In the genomic region with DNA sequence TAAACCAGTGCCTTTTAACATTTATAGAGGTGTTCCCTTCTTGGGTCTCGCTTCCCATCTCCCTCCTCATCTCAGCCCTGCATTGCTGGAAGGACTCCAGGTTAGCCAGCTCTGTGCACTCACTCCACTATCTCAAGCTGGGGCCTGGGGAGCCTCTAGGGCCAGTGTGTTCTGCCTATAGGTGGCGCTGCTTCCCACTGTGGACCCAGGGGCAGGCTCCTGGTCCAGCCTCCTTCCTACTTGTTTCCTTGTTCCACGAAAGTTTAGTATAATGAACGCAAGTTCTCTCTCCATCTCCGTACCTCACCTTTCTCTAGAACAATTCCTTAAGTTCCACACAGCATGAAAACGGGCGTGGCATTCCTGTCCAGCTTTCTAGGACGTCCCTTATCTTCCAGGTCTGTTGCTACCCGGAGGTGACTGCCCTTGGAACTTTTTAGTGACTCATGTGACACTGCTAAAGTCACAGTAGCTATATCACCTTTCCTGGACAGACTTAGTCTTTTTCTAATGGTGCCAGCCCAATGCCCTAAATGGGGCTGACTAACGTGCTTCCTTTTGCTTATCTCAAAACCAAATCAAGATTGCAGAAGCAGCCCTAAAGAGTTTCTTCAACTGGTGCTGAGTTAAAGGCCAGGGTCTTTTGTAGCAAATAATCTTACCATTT, we compare ENCODE assay signal across 8 mouse cellular contexts. TPM values are rescaled to one million over a fixed set of nuclear protein-coding genes. Genes with fewer than 3 reads are reported as not detected.
DNase-seq lines count a peak whose midpoint lies in the region; ATAC-seq and TF ChIP-seq lines count a peak whose summit lies in the region.

No protein-coding gene starts in this region.

- TF ChIP-seq EP300 in CH12.LX (IDR thresholded peaks at IDR 0.05; ENCODE audit: low read length) = no peak
- TF ChIP-seq EP300 in heart, postnatal 0 days (IDR thresholded peaks at IDR 0.05; ENCODE audit: low read depth) = no peak
- TF ChIP-seq EP300 in liver, postnatal 0 days (IDR thresholded peaks at IDR 0.05; ENCODE audit: low read depth) = no peak

- TF ChIP-seq RAD21 in CH12.LX (IDR thresholded peaks at IDR 0.05; ENCODE audit: low read depth, low read length) = peak; percentile 84

- peaks cover 20% of the 10 kb centered on the region in 2 experiments for H3K36me3 ChIP-seq in CH12.LX (replicated peaks in 1 of 2; ENCODE audit: control insufficient read depth in 1 of 2, insufficient read depth in 1 of 2, low read length in 1 of 2)
- H3K36me3 ChIP-seq in heart, postnatal 0 days (replicated peaks; ENCODE audit: control insufficient read depth, insufficient read depth, low read length) = peaks cover 23% of the 10 kb centered on the region
- peaks cover 13% of the 10 kb centered on the region for H3K36me3 ChIP-seq in liver, postnatal 0 days (replicated peaks; ENCODE audit: insufficient read depth, low read length)
- H3K36me3 ChIP-seq in thymus, adult 2 months (ENCODE audit: control insufficient read depth, insufficient read depth, low read length) = peaks cover 20% of the 10 kb centered on the region

- WGBS in bone marrow, adult 2 months = 15% methylated on average over 10 of the region's 10 CpGs
- WGBS in heart, postnatal 0 days = 20% methylated on average over 10 of the region's 10 CpGs
- 24% methylated on average over 10 of the region's 10 CpGs for WGBS in liver, postnatal 0 days (ENCODE audit: insufficient replicate concordance)
- WGBS in olfactory bulb, adult 2 months = 41% methylated on average over 10 of the region's 10 CpGs
- 25% methylated on average over 10 of the region's 10 CpGs for WGBS in thymus, adult 2 months

- no peaks in the 10 kb centered on the region for H3K4me1 ChIP-seq in CH12.LX (ENCODE audit: control insufficient read depth in 1 of 2, insufficient read depth in 2 of 2)
- no peaks in the 10 kb centered on the region for H3K4me1 ChIP-seq in bone marrow, adult 2 months (ENCODE audit: control insufficient read depth, insufficient read depth, low read length)
- H3K4me1 ChIP-seq in heart, postnatal 0 days (ENCODE audit: control insufficient read depth, insufficient read depth) = no peaks in the 10 kb centered on the region
- H3K4me1 ChIP-seq in liver, postnatal 0 days (ENCODE audit: insufficient read depth) = peaks cover 4% of the 10 kb centered on the region; the same call in 1 of the 2 replicates
- H3K4me1 ChIP-seq in olfactory bulb, adult 2 months (ENCODE audit: control insufficient read depth, insufficient read depth, low read length) = no peaks in the 10 kb centered on the region
- peaks cover 2% of the 10 kb centered on the region; the same call in 1 of the 2 replicates for H3K4me1 ChIP-seq in thymus, adult 2 months (replicated peaks; ENCODE audit: control insufficient read depth, insufficient read depth, low read length)

- no peaks in the 10 kb centered on the region for H3K27me3 ChIP-seq in CH12.LX (replicated peaks)
- no peaks in the 10 kb centered on the region for H3K27me3 ChIP-seq in heart, postnatal 0 days (ENCODE audit: control insufficient read depth, insufficient read depth, low read length)
- H3K27me3 ChIP-seq in liver, postnatal 0 days (ENCODE audit: insufficient read depth, low read length) = no peaks in the 10 kb centered on the region
- H3K27me3 ChIP-seq in thymus, adult 2 months (ENCODE audit: control insufficient read depth, insufficient read depth, low read length) = no peaks in the 10 kb centered on the region

- dilution Hi-C loops in CH12.LX (cut with MboI; ENCODE audit: extremely low pct_ligation_motif_present, extremely low pct_unique_long_range_greater_than_20kb, low sequenced_read_pairs) = no loop called here

- TF ChIP-seq CTCF in CH12.LX (conservative IDR thresholded peaks at IDR 0.05 in 1 of 2, IDR thresholded peaks at IDR 0.05 in 1 of 2; ENCODE audit: low read depth in 2 of 2, low read length in 2 of 2) = peak; percentile 60 to 91
- TF ChIP-seq CTCF in bone marrow, adult 2 months (IDR thresholded peaks at IDR 0.05; ENCODE audit: control insufficient read depth, insufficient read depth, low read length) = peak; percentile 91
- peak; percentile 74 for TF ChIP-seq CTCF in heart, postnatal 0 days (IDR thresholded peaks at IDR 0.05; ENCODE audit: low read depth)
- peak; percentile 91 for TF ChIP-seq CTCF in liver, postnatal 0 days (IDR thresholded peaks at IDR 0.05; ENCODE audit: low read depth)
- TF ChIP-seq CTCF in olfactory bulb, adult 2 months (IDR thresholded peaks at IDR 0.05; ENCODE audit: insufficient read depth, low read depth, low read length) = peak; percentile 46; the same call in 1 of the 2 replicates
- TF ChIP-seq CTCF in thymus, adult 2 months (IDR thresholded peaks at IDR 0.05; ENCODE audit: borderline replicate concordance, control insufficient read depth, extremely low read depth, insufficient read depth, low read length, poor library complexity) = peak; percentile 84

- peak; percentile 84 for ATAC-seq in erythroblast, adult 5-6 weeks (replicated peaks; ENCODE audit: low FRiP score, poor library complexity, severe bottlenecking)
- peak; percentile 84 for ATAC-seq in heart, postnatal 0 days (ENCODE audit: insufficient read depth, low read depth)
- ATAC-seq in liver, postnatal 0 days = peak; percentile 83

- H3K4me3 ChIP-seq in CH12.LX (replicated peaks in 1 of 3; ENCODE audit: low read depth in 2 of 3, low read length in 2 of 3, poor library complexity in 1 of 3) = peak overlapping the region in 1 of 3 experiments; percentile 19
- H3K4me3 ChIP-seq in bone marrow, adult 2 months (replicated peaks; ENCODE audit: control insufficient read depth, low read depth, low read length) = no peak overlapping the region
- H3K4me3 ChIP-seq in heart, postnatal 0 days (ENCODE audit: low read depth, low read length) = no peak overlapping the region
- no peak overlapping the region for H3K4me3 ChIP-seq in liver, postnatal 0 days (ENCODE audit: low read depth, low read length)
- no peak overlapping the region for H3K4me3 ChIP-seq in olfactory bulb, adult 2 months (ENCODE audit: insufficient read depth, low read depth, low read length)
- H3K4me3 ChIP-seq in thymus, adult 2 months (ENCODE audit: control insufficient read depth, insufficient read depth, low read length) = no peak overlapping the region

- in situ Hi-C loops in CH12.LX (cut with MboI; ENCODE audit: low pct_ligation_motif_present, low pct_unique_long_range_greater_than_20kb, low sequenced_read_pairs) = loop anchor here (25.0 kb wide), 1 partner anchor 608 kb away; no protein-coding TSS in a partner anchor

- peak overlapping the region; percentile 36; the same call in 1 of the 2 replicates for H3K9ac ChIP-seq in CH12.LX (ENCODE audit: insufficient read depth, low read depth)
- H3K9ac ChIP-seq in heart, postnatal 0 days (replicated peaks; ENCODE audit: low read depth, low read length) = no peak overlapping the region
- H3K9ac ChIP-seq in liver, postnatal 0 days (replicated peaks) = no peak overlapping the region

- TF ChIP-seq POLR2A in CH12.LX (IDR thresholded peaks at IDR 0.05; ENCODE audit: low read depth, low read length) = no peak
- TF ChIP-seq POLR2A in bone marrow, adult 2 months (IDR thresholded peaks at IDR 0.05; ENCODE audit: borderline replicate concordance, control insufficient read depth, low read depth, low read length) = no peak
- TF ChIP-seq POLR2A in olfactory bulb, adult 2 months (IDR thresholded peaks at IDR 0.05; ENCODE audit: insufficient read depth, low read depth, low read length) = no peak
- TF ChIP-seq POLR2A in thymus, adult 2 months (IDR thresholded peaks at IDR 0.05; ENCODE audit: control insufficient read depth, extremely low read depth, insufficient read depth, low read length, poor library complexity) = no peak

- H3K79me2 ChIP-seq in CH12.LX (replicated peaks; ENCODE audit: control insufficient read depth, extremely low read depth, insufficient read depth, poor library complexity, severe bottlenecking) = no peaks in the 10 kb centered on the region

- H3K9me3 ChIP-seq in CH12.LX (replicated peaks; ENCODE audit: low read length) = no peaks in the 10 kb centered on the region
- H3K9me3 ChIP-seq in heart, postnatal 0 days (replicated peaks; ENCODE audit: control insufficient read depth, low read length) = no peaks in the 10 kb centered on the region
- H3K9me3 ChIP-seq in liver, postnatal 0 days (ENCODE audit: low read length) = no peaks in the 10 kb centered on the region

- peak; percentile 69 for DNase-seq in CH12.LX (ENCODE audit: extremely low read depth)
- peak; percentile 51 for DNase-seq in heart, postnatal 0 days (ENCODE audit: low spot score)
- DNase-seq in kidney, postnatal 4 days = peak; percentile 81 to 83
- DNase-seq in liver, postnatal 0 days = peak; percentile 84
- peak; percentile 68 for DNase-seq in thymus, adult 2 months

- H3K27ac ChIP-seq in CH12.LX (ENCODE audit: insufficient read depth, low read depth) = no peak overlapping the region
- no peak overlapping the region for H3K27ac ChIP-seq in bone marrow, adult 2 months (ENCODE audit: control insufficient read depth, insufficient read depth, low read depth, low read length, poor library complexity)
- no peak overlapping the region for H3K27ac ChIP-seq in heart, postnatal 0 days (ENCODE audit: low read depth)
- no peak overlapping the region for H3K27ac ChIP-seq in liver, postnatal 0 days (ENCODE audit: low read depth)
- no peak overlapping the region for H3K27ac ChIP-seq in olfactory bulb, adult 2 months (ENCODE audit: insufficient read depth, low read depth, low read length)
- H3K27ac ChIP-seq in thymus, adult 2 months (ENCODE audit: control insufficient read depth, insufficient read depth, low read length) = no peak overlapping the region

- H3K4me2 ChIP-seq in CH12.LX (ENCODE audit: insufficient read depth, low read depth, poor library complexity, severe bottlenecking) = peak overlapping the region; percentile 47
- no peak overlapping the region for H3K4me2 ChIP-seq in heart, postnatal 0 days (ENCODE audit: low read depth, low read length)
- 0 out of 2 replicates have a peak overlapping the region, but pooled peaks have one; percentile 20 for H3K4me2 ChIP-seq in liver, postnatal 0 days (ENCODE audit: low read depth, low read length)

RNA-seq across cellular contexts. Expression of a gene that starts 12.9 kb away (rescaled TPM):
- total RNA-seq in CH12.LX (2012; rRNA removed) = 125 and 128 TPM in 2 replicates
- 399 and 408 TPM in 2 replicates for total RNA-seq in CH12.LX (2014; rRNA removed)
- polyA plus RNA-seq in CH12.LX (2012; ENCODE audit: insufficient read length, low read depth) = 232 and 260 TPM in 2 replicates
- polyA plus RNA-seq in bone marrow, adult 2 months (2011; ENCODE audit: insufficient read depth, insufficient read length, low replicate concordance, missing spikeins) = 143 and 180 TPM in 2 replicates
- 170 and 173 TPM in 2 replicates for total RNA-seq in erythroblast, adult 5-6 weeks (2015; ENCODE audit: low replicate concordance)
- 68.9 and 74.2 TPM in 2 replicates for total RNA-seq in erythroblast, adult 5-6 weeks (2017; ENCODE audit: low replicate concordance)
- total RNA-seq in heart, postnatal 0 days (2014; rRNA removed; ENCODE audit: low replicate concordance) = 94.3 and 95.1 TPM in 2 replicates
- 136 and 152 TPM in 2 replicates for polyA plus RNA-seq in heart, postnatal 0 days (2015; fragmentation: Nextera tagmentation; extraction: Ambion mirVana)
- polyA plus RNA-seq in liver, postnatal 0 days (2015; fragmentation: Nextera tagmentation; extraction: Ambion mirVana) = 157 and 162 TPM in 2 replicates
- not detected in 2 replicates for polyA plus RNA-seq in olfactory bulb, adult 2 months (2012; ENCODE audit: insufficient read depth, insufficient read length, low replicate concordance, missing spikeins)
- 162 and 171 TPM in 2 replicates for polyA plus RNA-seq in thymus, adult 2 months (2012; rRNA removed)

RNA-seq across cellular contexts. Expression of a gene that starts 13.1 kb away (rescaled TPM):
- 0.25 and 0.42 TPM in 2 replicates for total RNA-seq in CH12.LX (2012; rRNA removed)
- 0.68 and 0.74 TPM in 2 replicates for total RNA-seq in CH12.LX (2014; rRNA removed)
- 1.7 and 1.8 TPM in 2 replicates for polyA plus RNA-seq in CH12.LX (2012; ENCODE audit: insufficient read length, low read depth)
- 8.6 and 9.2 TPM in 2 replicates for polyA plus RNA-seq in bone marrow, adult 2 months (2011; ENCODE audit: insufficient read depth, insufficient read length, low replicate concordance, missing spikeins)
- 5.8 and 13.6 TPM in 2 replicates for total RNA-seq in erythroblast, adult 5-6 weeks (2015; ENCODE audit: low replicate concordance)
- 14.4 and 46.6 TPM in 2 replicates for total RNA-seq in erythroblast, adult 5-6 weeks (2017; ENCODE audit: low replicate concordance)
- 38.9 and 48.1 TPM in 2 replicates for total RNA-seq in heart, postnatal 0 days (2014; rRNA removed; ENCODE audit: low replicate concordance)
- 36.7 and 41.6 TPM in 2 replicates for polyA plus RNA-seq in heart, postnatal 0 days (2015; fragmentation: Nextera tagmentation; extraction: Ambion mirVana)
- 11.7 and 16.2 TPM in 2 replicates for polyA plus RNA-seq in liver, postnatal 0 days (2015; fragmentation: Nextera tagmentation; extraction: Ambion mirVana)
- polyA plus RNA-seq in olfactory bulb, adult 2 months (2012; ENCODE audit: insufficient read depth, insufficient read length, low replicate concordance, missing spikeins) = not detected in 2 replicates
- 6.8 and 7.1 TPM in 2 replicates for polyA plus RNA-seq in thymus, adult 2 months (2012; rRNA removed)

RNA-seq across cellular contexts. Expression of a gene that starts 20.8 kb away (rescaled TPM):
- total RNA-seq in CH12.LX (2012; rRNA removed) (82.5 and 89.2 TPM in 2 replicates), CH12.LX (2014; rRNA removed) (89.9 and 99.9 TPM in 2 replicates)
- 82.6 and 85.8 TPM in 2 replicates for polyA plus RNA-seq in CH12.LX (2012; ENCODE audit: insufficient read length, low read depth)
- 43.0 and 112 TPM in 2 replicates for polyA plus RNA-seq in bone marrow, adult 2 months (2011; ENCODE audit: insufficient read depth, insufficient read length, low replicate concordance, missing spikeins)
- 40.0 and 42.4 TPM in 2 replicates for total RNA-seq in erythroblast, adult 5-6 weeks (2015; ENCODE audit: low replicate concordance)
- total RNA-seq in erythroblast, adult 5-6 weeks (2017; ENCODE audit: low replicate concordance) = 35.7 and 41.1 TPM in 2 replicates
- total RNA-seq in heart, postnatal 0 days (2014; rRNA removed; ENCODE audit: low replicate concordance) = 2.3 and 5.8 TPM in 2 replicates
- polyA plus RNA-seq in heart, postnatal 0 days (2015; fragmentation: Nextera tagmentation; extraction: Ambion mirVana) = 1.6 and 2.4 TPM in 2 replicates
- 12.5 and 13.8 TPM in 2 replicates for polyA plus RNA-seq in liver, postnatal 0 days (2015; fragmentation: Nextera tagmentation; extraction: Ambion mirVana)
- polyA plus RNA-seq in olfactory bulb, adult 2 months (2012; ENCODE audit: insufficient read depth, insufficient read length, low replicate concordance, missing spikeins) = not detected in 2 replicates
- 7.6 and 8.4 TPM in 2 replicates for polyA plus RNA-seq in thymus, adult 2 months (2012; rRNA removed)

RNA-seq across cellular contexts. Expression of a gene that starts 28.9 kb away (rescaled TPM):
- total RNA-seq in CH12.LX (2012; rRNA removed) = not detected in 2 replicates
- total RNA-seq in CH12.LX (2014; rRNA removed) = not detected in 2 replicates
- polyA plus RNA-seq in CH12.LX (2012; ENCODE audit: insufficient read length, low read depth) = not detected in 2 replicates
- polyA plus RNA-seq in bone marrow, adult 2 months (2011; ENCODE audit: insufficient read depth, insufficient read length, low replicate concordance, missing spikeins) = not detected in 2 replicates
- not detected in 2 replicates for total RNA-seq in erythroblast, adult 5-6 weeks (2015; ENCODE audit: low replicate concordance)
- total RNA-seq in erythroblast, adult 5-6 weeks (2017; ENCODE audit: low replicate concordance) = 0.51 TPM in 1 of 2 replicates, not detected in the other
- not detected in 2 replicates for total RNA-seq in heart, postnatal 0 days (2014; rRNA removed; ENCODE audit: low replicate concordance)
- not detected in 2 replicates for polyA plus RNA-seq in heart, postnatal 0 days (2015; fragmentation: Nextera tagmentation; extraction: Ambion mirVana)
- polyA plus RNA-seq in liver, postnatal 0 days (2015; fragmentation: Nextera tagmentation; extraction: Ambion mirVana) = not detected in 2 replicates
- polyA plus RNA-seq in olfactory bulb, adult 2 months (2012; ENCODE audit: insufficient read depth, insufficient read length, low replicate concordance, missing spikeins) = not detected in 2 replicates
- polyA plus RNA-seq in thymus, adult 2 months (2012; rRNA removed) = not detected in 2 replicates
